Mouse (Mus musculus) adrenal gland, postnatal 25 days (tissue): Measurements from ENCODE around the gene Bcl9l. TPM values are rescaled to one million over a fixed set of nuclear protein-coding genes. Genes with fewer than 3 reads are reported as not detected.
"Not testable (repeated sequence)": the region's sequence is repeated elsewhere in the genome, so short reads cannot be mapped to it uniquely, and the experiment has no call there.

Experiments used
- DNase-seq: peaks from one replicate; pipeline ENCODE4 v3.0.0; 2021; ENCODE audit warnings: mixed read lengths
- long read RNA-seq: library from polyadenylated mRNA; stranded (forward); transcript quantifications from one replicate; pipeline ENCODE4 v2.0.0, GENCODE M21; 2021
- total RNA-seq: library from RNA; stranded (reverse); gene quantifications from 2 replicates; pipeline ENCODE4 v1.2.3, GENCODE M21; 2021

Gene Bcl9l
- 56.0 and 82.0 TPM in 2 replicates for total RNA-seq
- long read RNA-seq, partial matches to known transcripts = 7 of 15 reads
- long read RNA-seq, other reads (novel, unspliced or antisense) = 8 of 15 reads

DNA sequence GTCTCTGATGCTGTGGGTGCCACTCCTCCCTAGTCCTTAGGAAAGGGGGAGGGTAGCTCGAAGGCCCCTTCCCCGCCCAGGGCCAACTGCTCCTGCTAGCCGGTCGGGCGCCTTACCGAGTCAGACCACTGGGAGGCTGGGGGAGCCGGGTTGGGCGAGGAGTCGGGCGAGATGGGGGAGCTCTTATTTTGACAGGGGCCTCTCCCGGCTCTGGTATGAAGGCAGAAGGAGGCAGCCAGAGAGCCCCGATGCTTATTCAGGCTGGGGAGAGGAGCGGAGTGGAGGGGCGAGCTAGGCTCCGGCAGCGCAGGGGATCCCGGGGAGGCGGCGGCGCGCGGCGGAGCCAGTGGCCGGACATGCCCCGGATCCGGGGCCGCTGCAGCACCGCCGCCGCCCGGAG is at the start of gene Bcl9l:
Bcl9l (plus strand) TSS at position 274 of the 400 bp plus-strand sequence.
- DNase-seq = peak; percentile 92

- no peak for DNase-seq
These were observed 46.9 kb upstream of the Bcl9l start for GRCm38 (mm10) chr9:44435747-44436146.

DNA sequence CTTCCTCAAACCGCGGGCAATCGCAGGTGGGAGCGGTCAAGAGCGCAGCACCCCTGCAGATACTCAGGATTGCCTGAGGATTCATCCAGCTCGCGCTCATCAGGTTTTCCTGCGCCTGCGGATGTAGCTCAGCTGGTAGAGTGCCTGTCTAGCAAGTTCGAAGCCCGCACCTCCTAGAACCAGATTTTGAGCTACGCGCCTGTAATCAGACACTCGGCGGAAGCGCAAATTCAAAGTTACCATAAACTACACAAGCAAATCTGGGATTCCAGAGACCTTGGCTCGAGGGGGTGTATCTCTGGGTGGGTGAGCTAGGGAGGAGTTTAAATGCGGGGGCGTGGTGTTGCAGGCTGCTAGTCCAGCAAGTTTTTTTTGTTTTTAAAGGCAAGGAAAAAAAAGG is 41.7 kb upstream of the Bcl9l start, which contains the start of gene Foxr1:
Foxr1 (minus strand) TSS at position 176 of the 400 bp plus-strand sequence.
- no peak for DNase-seq

DNA sequence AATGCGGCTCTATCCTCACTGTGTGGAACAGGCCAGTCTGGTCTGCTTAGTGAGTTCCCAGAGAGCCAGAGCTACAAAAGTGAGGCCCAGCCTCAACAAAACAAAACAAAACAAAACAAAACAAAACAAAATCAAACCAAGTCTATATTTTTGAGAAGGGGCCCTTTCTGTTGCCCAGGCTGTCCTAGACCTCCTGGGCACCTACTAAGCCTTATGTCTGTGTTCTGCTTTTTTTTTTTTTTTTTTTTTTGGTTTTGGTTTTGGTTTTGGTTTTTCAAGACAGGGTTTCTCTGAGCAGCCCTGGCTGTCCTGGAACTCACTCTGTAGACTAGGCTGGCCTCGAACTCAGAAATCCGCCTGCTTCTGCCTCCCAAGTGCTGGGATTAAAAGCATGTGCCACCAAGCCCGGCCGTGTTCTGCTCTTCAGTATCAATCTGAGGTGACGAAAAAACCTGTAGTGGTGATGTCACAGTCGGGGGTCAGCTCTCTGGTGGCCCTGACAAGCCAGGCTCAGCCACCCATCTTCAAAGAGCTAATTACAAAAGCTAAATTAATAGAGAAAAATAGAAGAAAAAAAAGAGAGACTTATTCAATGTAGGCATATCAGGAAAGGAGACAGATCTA is 38.1 kb upstream of the Bcl9l start:
- DNase-seq = not testable (repeated sequence)

GRCm38 (mm10) chr9:44450387-44450786 is 32.2 kb upstream of the Bcl9l start:
- no peak for DNase-seq

- DNase-seq = peak; percentile 85
These were observed 28.3 kb upstream of the Bcl9l start for GRCm38 (mm10) chr9:44454132-44454890.

DNA sequence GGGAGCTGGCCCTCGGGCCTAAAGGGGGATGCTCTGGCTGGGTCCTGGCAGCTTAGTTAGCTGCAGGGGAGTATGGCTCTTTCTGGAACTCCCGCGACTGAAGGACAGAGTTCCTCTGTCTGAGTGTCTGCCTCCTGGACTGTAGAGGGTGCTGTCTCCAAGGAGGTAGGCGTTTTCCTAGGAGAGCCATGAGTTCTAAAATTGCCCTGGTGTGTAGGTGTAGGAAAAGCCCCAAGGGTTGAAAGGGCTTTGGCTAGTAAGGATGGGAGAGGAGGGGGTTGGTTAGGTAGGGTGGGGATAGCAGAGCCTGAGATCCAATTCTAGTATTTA is 27.8 kb upstream of the Bcl9l start, which contains the start of gene Upk2:
Upk2 (minus strand) TSS at position 86 of the 330 bp plus-strand sequence.
- no peak for DNase-seq

- DNase-seq = no peak
These were observed 25.4 kb upstream of the Bcl9l start for GRCm38 (mm10) chr9:44457035-44457742.

GRCm38 (mm10) chr9:44461950-44462349 is 20.7 kb upstream of the Bcl9l start:
- no peak for DNase-seq

GRCm38 (mm10) chr9:44468224-44468623 is 14.4 kb upstream of the Bcl9l start:
- DNase-seq = no peak

GRCm38 (mm10) chr9:44468800-44469199 is 13.8 kb upstream of the Bcl9l start:
- DNase-seq = no peak

GRCm38 (mm10) chr9:44473184-44473583 is 9.4 kb upstream of the Bcl9l start:
- no peak for DNase-seq

- no peak for DNase-seq
These were observed 8.3 kb upstream of the Bcl9l start for GRCm38 (mm10) chr9:44474327-44474726.

- DNase-seq = no peak
These were observed 6.7 kb upstream of the Bcl9l start for GRCm38 (mm10) chr9:44475936-44476335.

DNA sequence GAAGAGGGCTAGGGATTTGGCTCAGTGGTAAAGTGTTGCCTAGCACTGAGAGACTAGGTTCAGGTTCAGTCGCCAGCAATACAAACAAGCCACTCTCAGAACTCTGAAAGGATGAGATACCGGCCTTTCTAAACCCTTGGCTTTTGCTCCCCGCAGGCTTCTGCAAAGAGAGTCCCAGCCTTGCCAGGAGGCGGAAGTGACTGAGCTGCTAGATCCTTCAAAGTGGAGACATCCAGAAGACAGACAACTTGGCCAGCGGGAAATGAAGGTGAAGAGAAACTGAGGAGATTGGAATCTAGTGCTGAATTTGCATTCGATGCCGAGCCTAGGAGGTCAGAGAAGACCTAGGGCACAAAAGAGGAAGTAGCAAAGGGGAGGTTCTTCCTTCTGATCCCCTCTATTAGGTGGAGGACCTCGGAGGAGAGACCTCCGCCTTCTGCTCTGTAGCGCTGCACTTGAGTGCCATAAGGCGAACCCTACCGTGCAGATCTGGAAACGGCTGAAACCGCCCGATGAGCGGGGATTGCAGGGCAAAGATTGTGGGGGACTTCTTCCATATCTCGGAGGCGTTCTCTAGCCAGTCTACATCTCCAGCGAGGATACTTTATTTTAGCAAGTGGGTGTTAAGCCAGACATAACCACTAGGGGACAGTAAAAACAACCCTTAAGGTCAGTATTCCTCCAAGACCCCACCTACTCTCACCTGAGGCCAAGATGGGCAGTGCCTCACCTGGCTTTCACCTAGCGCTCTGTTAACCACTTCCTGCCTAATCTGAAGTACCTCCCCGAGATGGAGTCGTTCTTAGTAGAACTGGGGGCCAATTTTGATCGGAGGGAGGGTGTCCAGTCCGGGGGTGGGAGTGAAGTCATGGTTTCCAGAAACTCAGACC is 5.0 kb upstream of the Bcl9l start:
- DNase-seq = no peak

- no peak for DNase-seq
These were observed 4.2 kb upstream of the Bcl9l start for GRCm38 (mm10) chr9:44478229-44478921.

DNA sequence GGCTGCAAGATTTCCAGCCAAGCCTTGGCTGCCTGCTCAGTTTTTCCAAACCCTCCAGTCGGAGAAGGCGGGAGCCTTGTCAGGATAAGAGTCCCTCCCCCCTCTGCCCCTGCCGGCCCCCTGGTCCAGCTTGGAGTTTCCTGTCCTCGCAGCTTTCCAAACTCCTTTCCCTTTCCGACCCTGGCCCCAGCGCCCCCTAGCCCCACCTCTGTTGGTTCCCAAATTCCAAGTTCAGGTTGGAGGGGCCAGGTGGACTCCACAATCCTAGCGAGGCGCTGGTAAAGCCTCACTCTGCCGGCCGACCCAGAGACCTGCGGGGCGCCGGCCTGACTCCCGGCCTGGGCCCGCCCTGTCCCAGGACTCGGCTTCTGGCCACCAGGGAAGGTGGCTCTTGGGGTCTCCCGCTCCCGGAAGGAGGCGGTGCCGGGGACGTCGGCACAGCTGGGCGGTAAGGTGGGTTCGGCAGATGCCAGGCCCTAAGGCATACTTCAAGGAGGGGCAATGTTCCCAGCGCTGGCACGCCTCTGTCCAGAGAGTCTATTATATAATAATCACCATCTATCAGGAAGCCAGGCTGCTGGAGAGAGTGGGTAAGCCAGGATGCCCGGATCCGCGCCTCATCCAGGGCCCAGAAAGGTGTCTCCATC is 3.5 kb upstream of the Bcl9l start:
- peak; percentile 73 for DNase-seq

DNA sequence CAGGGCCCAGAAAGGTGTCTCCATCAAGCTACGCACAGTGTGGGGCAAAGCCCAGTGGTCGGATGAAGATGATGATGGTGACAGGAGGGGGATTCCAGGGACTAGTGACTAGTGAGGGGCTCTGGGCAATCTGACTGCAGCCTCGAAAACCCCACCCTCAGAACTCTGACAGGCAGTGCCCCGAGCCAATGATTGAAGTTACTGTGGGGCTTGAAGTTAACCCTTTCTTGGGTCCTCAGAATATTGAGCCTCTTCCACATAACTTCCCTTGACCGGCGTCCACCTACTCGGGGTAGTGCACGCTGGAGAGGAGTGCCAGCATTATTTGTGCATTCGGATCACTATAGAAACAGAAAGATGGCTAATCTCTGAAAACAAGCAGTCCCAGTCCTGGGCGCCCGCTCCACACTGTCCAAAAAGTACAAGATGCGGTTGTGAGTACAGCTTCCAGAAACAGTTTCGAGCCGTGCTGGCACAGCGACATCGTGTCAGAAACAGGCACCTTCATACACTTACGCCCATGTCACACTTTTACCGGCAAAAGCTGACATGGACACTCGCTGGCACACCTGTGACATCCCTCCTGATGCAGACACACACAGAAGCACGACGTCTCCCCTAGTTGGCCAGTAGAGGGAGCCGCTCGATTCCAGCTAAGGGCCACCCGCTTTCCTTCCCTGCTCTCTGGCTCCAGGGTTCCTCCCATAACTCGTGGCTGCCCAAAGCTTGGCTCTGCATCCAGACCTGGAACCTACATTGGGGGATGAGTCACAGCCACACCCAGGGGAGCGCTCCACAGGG is 2.8 kb upstream of the Bcl9l start:
- peak; percentile 83 for DNase-seq

- no peak for DNase-seq
These were observed 513 bp upstream of the Bcl9l start for GRCm38 (mm10) chr9:44482112-44482511.

GRCm38 (mm10) chr9:44483041-44483509 is 450 bp downstream of the Bcl9l start:
- no peak for DNase-seq
